Mouse (Mus musculus) monocyte, adult 2 months (primary cell): ENCODE data around the gene Ildr1.

ENCODE experiments used
- DNase-seq, 2 experiments: peaks; one replicate each; pipeline ENCODE4 v3.0.0; 2022; ENCODE audit warnings: low spot score in 2 of 2, low read depth in 1 of 2

Gene Ildr1

GRCm38 (mm10) chr16:36771244-36771643 lies 77.5 kb downstream of the Ildr1 start:
- no peak for DNase-seq

- no peak for DNase-seq
Observed at GRCm38 (mm10) chr16:36771703-36772102, 77.9 kb downstream of the Ildr1 start.

- DNase-seq: no peak
Observed at GRCm38 (mm10) chr16:36772996-36773395, 79.2 kb downstream of the Ildr1 start.

- DNase-seq: no peak
Observed at GRCm38 (mm10) chr16:36775658-36776057, 81.9 kb downstream of the Ildr1 start.
